Mouse (Mus musculus) lung, embryonic 14.5 days (tissue): ENCODE measurements at regions not wholly inside any gene's neighbourhood (a gene's known extent, or its start where the extent isn't known, plus 50 kb on each side); places are given as distances from the start of the nearest gene placed in this dataset.

Source experiments
- ATAC-seq: fragments of 200-750 bp; cut with Nextera tagmentation; 2 replicates; pipeline ENCODE4 v1.8.0; 2017; ENCODE audit warnings: mild to moderate bottlenecking, moderate TSS enrichment, moderate library complexity; ENCODE audit not compliant: insufficient read depth
- DNase-seq: peaks from one replicate; pipeline ENCODE4 v3.0.0-alpha.2; 2015
- H3K27ac ChIP-seq: fragments of 300-500 bp; sonication (generic); 2 replicates; pipeline ENCODE4 v1.5.1; 2014; ENCODE audit warnings: low read depth, mild to moderate bottlenecking, moderate library complexity
- H3K27me3 ChIP-seq: fragments of 300-500 bp; sonication (generic); 2 replicates; pipeline ENCODE4 v1.6.1; 2014; ENCODE audit warnings: low read length, control low read depth; ENCODE audit not compliant: insufficient read depth
- H3K36me3 ChIP-seq: fragments of 300-500 bp; sonication (generic); 2 replicates; pipeline ENCODE4 v1.6.1; 2014; ENCODE audit warnings: control low read depth; ENCODE audit not compliant: insufficient read depth
- H3K4me1 ChIP-seq: fragments of 300-500 bp; sonication (generic); 2 replicates; pipeline ENCODE4 v1.6.1; 2014; ENCODE audit warnings: antibody characterized with exemption, control low read depth; ENCODE audit not compliant: insufficient read depth
- H3K4me2 ChIP-seq: fragments of 300-500 bp; sonication (generic); 2 replicates; pipeline ENCODE4 v1.6.1; 2014; ENCODE audit warnings: mild to moderate bottlenecking
- H3K4me3 ChIP-seq: fragments of 300-500 bp; sonication (generic); 2 replicates; pipeline ENCODE4 v1.5.1; 2014; ENCODE audit warnings: low read depth, low read length
- H3K9ac ChIP-seq: fragments of 300-500 bp; sonication (generic); 2 replicates; pipeline ENCODE4 v1.6.1; 2014
- H3K9me3 ChIP-seq: fragments of 300-500 bp; sonication (generic); 2 replicates; pipeline ENCODE4 v1.6.1; 2016; ENCODE audit warnings: low read depth, low read length, control low read depth
- CTCF ChIP-seq: IDR thresholded peaks from 2 replicates; pipeline ENCODE4 v1.5.1; 2016; ENCODE audit warnings: antibody characterized with exemption, low read depth
- WGBS: fragments of 180-500 bp; shearing (Covaris S2); extraction: QIAGEN DNeasy Blood & Tissue Kit; methylation state at CpG from one replicate; pipeline ENCODE4 v1.1.7; 2014; 5-methylcytosine and 5-hydroxymethylcytosine counted together

GRCm38 (mm10) chr13:112075847-112076479, 212.3 kb upstream of the Ankrd55 start:
- ATAC-seq (no peak), DNase-seq (no peak)
- no peaks in the 10 kb centered on the region for H3K4me1 ChIP-seq
- H3K36me3 ChIP-seq, result no peaks in the 10 kb centered on the region
- no peak for TF ChIP-seq CTCF
- WGBS, result 41% methylated on average over 5 of the region's 5 CpGs
- H3K4me2 ChIP-seq, result no peak overlapping the region
- H3K9ac ChIP-seq, result no peak overlapping the region
- H3K9me3 ChIP-seq, result no peaks in the 10 kb centered on the region
- no peak overlapping the region for H3K4me3 ChIP-seq
- no peaks in the 10 kb centered on the region for H3K27me3 ChIP-seq
- H3K27ac ChIP-seq, result no peak overlapping the region

GRCm38 (mm10) chr13:112078088-112078487, 210.2 kb upstream of the Ankrd55 start:
- Histone ChIP-seq H3K4me1 (no peaks in the 10 kb centered on the region), H3K9ac (no peak overlapping the region), H3K4me3 (no peak overlapping the region), H3K4me2 (no peak overlapping the region), H3K36me3 (no peaks in the 10 kb centered on the region), H3K27ac (no peak overlapping the region), H3K27me3 (no peaks in the 10 kb centered on the region), H3K9me3 (no peaks in the 10 kb centered on the region)
- WGBS, result 56% methylated on average over 5 of the region's 5 CpGs
- no peak for DNase-seq
- ATAC-seq, result no peak
- TF ChIP-seq CTCF, result no peak

- Histone ChIP-seq H3K27me3 (no peaks in the 10 kb centered on the region), H3K36me3 (no peaks in the 10 kb centered on the region), H3K4me2 (no peak overlapping the region), H3K27ac (no peak overlapping the region), H3K4me3 (no peak overlapping the region), H3K9ac (no peak overlapping the region), H3K9me3 (no peaks in the 10 kb centered on the region), H3K4me1 (peaks cover 17% of the 10 kb centered on the region)
- TF ChIP-seq CTCF, result no peak
- no peak for DNase-seq
- WGBS, result 85% methylated on average over 3 of the region's 3 CpGs
- ATAC-seq, result no peak
These were observed 206.3 kb upstream of the Ankrd55 start for GRCm38 (mm10) chr13:112081935-112082334.

GRCm38 (mm10) chr13:112084484-112085278, 203.6 kb upstream of the Ankrd55 start:
- H3K4me1 ChIP-seq, result peaks cover 33% of the 10 kb centered on the region
- H3K4me3 ChIP-seq, result no peak overlapping the region
- no peaks in the 10 kb centered on the region for H3K27me3 ChIP-seq
- H3K9me3 ChIP-seq, result no peaks in the 10 kb centered on the region
- H3K9ac ChIP-seq, result no peak overlapping the region
- peak overlapping the region; percentile 60; the same call in 1 of the 2 replicates for H3K27ac ChIP-seq
- peak overlapping the region; percentile 32 for H3K4me2 ChIP-seq
- peak; percentile 38 for DNase-seq
- no peak for ATAC-seq
- 42% methylated on average over 15 of the region's 15 CpGs for WGBS
- no peaks in the 10 kb centered on the region for H3K36me3 ChIP-seq
- TF ChIP-seq CTCF, result no peak

GRCm38 (mm10) chr13:112088312-112088771, 199.9 kb upstream of the Ankrd55 start:
- no peak overlapping the region for H3K4me3 ChIP-seq
- no peak for TF ChIP-seq CTCF
- no peak overlapping the region for H3K4me2 ChIP-seq
- DNase-seq (peak; percentile 97), ATAC-seq (peak; percentile 95)
- 11% methylated on average over 5 of the region's 5 CpGs for WGBS
- H3K27me3 ChIP-seq, result no peaks in the 10 kb centered on the region
- no peak overlapping the region for H3K9ac ChIP-seq
- H3K9me3 ChIP-seq, result no peaks in the 10 kb centered on the region
- peaks cover 45% of the 10 kb centered on the region for H3K4me1 ChIP-seq
- peak overlapping the region; percentile 83 for H3K27ac ChIP-seq
- no peaks in the 10 kb centered on the region for H3K36me3 ChIP-seq

GRCm38 (mm10) chr13:112090737-112091136, 197.5 kb upstream of the Ankrd55 start:
- Histone ChIP-seq H3K4me3 (no peak overlapping the region), H3K36me3 (no peaks in the 10 kb centered on the region), H3K27ac (peak overlapping the region; percentile 43; the same call in 1 of the 2 replicates), H3K27me3 (no peaks in the 10 kb centered on the region), H3K4me2 (no peak overlapping the region), H3K9ac (no peak overlapping the region), H3K4me1 (peaks cover 32% of the 10 kb centered on the region), H3K9me3 (no peaks in the 10 kb centered on the region)
- ATAC-seq (no peak), DNase-seq (peak; percentile 54)
- TF ChIP-seq CTCF, result no peak
- 23% methylated on average over 8 of the region's 8 CpGs for WGBS

- DNase-seq (no peak), ATAC-seq (no peak)
- no peaks in the 10 kb centered on the region for H3K9me3 ChIP-seq
- H3K36me3 ChIP-seq, result no peaks in the 10 kb centered on the region
- no peak overlapping the region for H3K4me2 ChIP-seq
- TF ChIP-seq CTCF, result no peak
- no peaks in the 10 kb centered on the region for H3K27me3 ChIP-seq
- WGBS, result 81% methylated on average over 10 of the region's 10 CpGs
- peaks cover 8% of the 10 kb centered on the region for H3K4me1 ChIP-seq
- no peak overlapping the region for H3K9ac ChIP-seq
- H3K4me3 ChIP-seq, result no peak overlapping the region
- H3K27ac ChIP-seq, result no peak overlapping the region
These were observed 192.6 kb upstream of the Ankrd55 start for GRCm38 (mm10) chr13:112095595-112096139.
